Mouse (Mus musculus) layer of hippocampus, adult 11-12 months (tissue): ENCODE measurements around the gene Zfp771.

ENCODE experiments used
- DNase-seq: peaks from one replicate; pipeline ENCODE4 v3.0.0; 2022; ENCODE audit warnings: low spot score

Gene Zfp771

GRCm38 (mm10) chr7:127243870-127244657 is at the start of gene Zfp771:
Zfp771 (plus strand) TSS chr7:127244274.
- peak; percentile 94 for DNase-seq

GRCm38 (mm10) chr7:127194633-127195029 is 49.4 kb upstream of the Zfp771 start:
- DNase-seq = no peak

- peak; percentile 97 for DNase-seq
Observed at GRCm38 (mm10) chr7:127195544-127196295, 48.4 kb upstream of the Zfp771 start, which contains the start of gene Cd2bp2. Cd2bp2 (minus strand) TSS chr7:127196050.

- no peak for DNase-seq
Observed at GRCm38 (mm10) chr7:127196484-127196883, 47.6 kb upstream of the Zfp771 start.

GRCm38 (mm10) chr7:127206606-127207005 is 37.5 kb upstream of the Zfp771 start:
- DNase-seq = no peak

GRCm38 (mm10) chr7:127207374-127208294 is 36.4 kb upstream of the Zfp771 start:
- peak; percentile 60 for DNase-seq

- DNase-seq = no peak
Observed at GRCm38 (mm10) chr7:127208295-127208552, 35.9 kb upstream of the Zfp771 start, which contains the start of gene Tbc1d10b. Tbc1d10b (minus strand) TSS chr7:127208468.

GRCm38 (mm10) chr7:127208553-127209438 is 35.3 kb upstream of the Zfp771 start, which contains the start of gene Mylpf:
Mylpf (plus strand) TSS chr7:127208890.
- peak; percentile 96 for DNase-seq

- DNase-seq = no peak
Observed at GRCm38 (mm10) chr7:127209851-127210250, 34.2 kb upstream of the Zfp771 start.

GRCm38 (mm10) chr7:127210266-127210665 is 33.8 kb upstream of the Zfp771 start:
- no peak for DNase-seq

- no peak for DNase-seq
Observed at GRCm38 (mm10) chr7:127211014-127211745, 32.9 kb upstream of the Zfp771 start.

GRCm38 (mm10) chr7:127212432-127213250 is 31.4 kb upstream of the Zfp771 start:
- no peak for DNase-seq

- DNase-seq = no peak
Observed at GRCm38 (mm10) chr7:127213485-127213884, 30.6 kb upstream of the Zfp771 start.

GRCm38 (mm10) chr7:127213930-127214329 is 30.1 kb upstream of the Zfp771 start:
- no peak for DNase-seq

GRCm38 (mm10) chr7:127214521-127214920 is 29.6 kb upstream of the Zfp771 start:
- DNase-seq = no peak

GRCm38 (mm10) chr7:127214981-127215871 is 28.8 kb upstream of the Zfp771 start:
- no peak for DNase-seq

GRCm38 (mm10) chr7:127216307-127216706 is 27.8 kb upstream of the Zfp771 start:
- DNase-seq = no peak

GRCm38 (mm10) chr7:127217475-127217874 is 26.6 kb upstream of the Zfp771 start:
- DNase-seq = no peak
